Mouse (Mus musculus): ENCODE data around the gene Olfr745. TPM values are rescaled to one million over a fixed set of nuclear protein-coding genes. Genes with fewer than 3 reads are reported as not detected.

The Olfr745 gene
- total RNA-seq (2015), result not detected in 2 replicates
- total RNA-seq (2017), result not detected in 2 replicates

DNA sequence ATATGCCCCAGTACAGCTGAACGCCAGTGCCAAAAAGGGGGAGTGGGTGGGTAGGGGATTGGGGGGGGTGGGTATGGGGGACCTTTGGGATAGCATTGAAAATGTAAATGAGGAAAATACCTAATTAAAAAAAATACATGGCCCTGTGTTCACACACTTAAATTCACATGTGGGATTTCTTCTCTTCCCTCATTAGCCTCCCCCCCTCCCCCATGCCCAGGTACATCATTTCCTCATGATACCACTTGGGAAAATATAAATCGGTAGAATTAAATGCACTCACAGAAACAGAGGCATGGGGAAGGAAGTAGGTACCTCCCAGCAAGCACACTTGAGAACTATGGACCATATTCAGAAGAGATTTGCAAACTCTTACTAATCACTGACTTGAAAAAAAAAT, at the start of gene Olfr745:
Olfr745 (plus strand) TSS at position 301 of the 400 bp plus-strand sequence.
- ATAC-seq (ENCODE audit: poor library complexity, severe bottlenecking), result no peak

DNA sequence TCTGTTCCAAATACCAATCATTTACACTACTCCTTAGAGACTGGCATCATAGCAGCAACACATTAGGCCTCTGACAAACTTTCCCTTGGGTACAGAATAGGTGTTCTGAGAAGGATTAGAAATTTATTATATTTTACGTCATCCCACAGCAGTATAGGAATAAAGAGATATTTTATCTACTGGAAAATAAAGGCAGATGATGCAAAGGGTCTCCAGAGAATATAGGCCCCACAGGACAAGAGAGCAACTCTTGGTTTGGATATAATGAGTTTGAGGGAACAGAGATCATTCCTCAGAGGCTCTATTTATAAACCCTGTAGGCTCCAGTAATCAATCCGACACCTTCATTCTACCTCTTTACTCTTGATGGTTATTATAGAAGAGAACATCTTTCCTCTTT, 24.6 kb upstream of the Olfr745 start, which contains the start of gene Olfr744:
Olfr744 (plus strand) TSS at position 301 of the 400 bp plus-strand sequence.
- no peak for ATAC-seq (ENCODE audit: poor library complexity, severe bottlenecking)

DNA sequence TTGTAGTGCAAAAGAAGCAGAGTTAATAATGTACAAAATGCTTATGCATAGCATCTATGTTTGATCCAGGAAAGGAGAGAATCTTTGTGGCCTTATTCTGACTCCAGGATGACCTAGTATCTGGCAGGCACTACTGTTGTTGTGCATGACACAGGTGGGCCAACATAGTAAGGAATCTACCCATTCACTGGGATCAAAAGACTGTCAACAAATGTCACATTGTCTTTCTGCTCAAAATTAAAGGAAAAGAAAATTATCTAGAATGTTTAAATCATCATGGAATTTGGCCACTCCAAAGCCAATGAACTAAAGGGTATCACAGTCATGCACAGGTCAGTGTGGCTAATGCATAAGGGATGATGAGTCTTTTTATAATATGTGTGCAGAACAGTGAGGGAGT, 7.6 kb downstream of the Olfr745 start, which contains the start of gene Olfr746:
Olfr746 (plus strand) TSS at position 301 of the 400 bp plus-strand sequence.
- no peak for ATAC-seq (ENCODE audit: poor library complexity, severe bottlenecking)

DNA sequence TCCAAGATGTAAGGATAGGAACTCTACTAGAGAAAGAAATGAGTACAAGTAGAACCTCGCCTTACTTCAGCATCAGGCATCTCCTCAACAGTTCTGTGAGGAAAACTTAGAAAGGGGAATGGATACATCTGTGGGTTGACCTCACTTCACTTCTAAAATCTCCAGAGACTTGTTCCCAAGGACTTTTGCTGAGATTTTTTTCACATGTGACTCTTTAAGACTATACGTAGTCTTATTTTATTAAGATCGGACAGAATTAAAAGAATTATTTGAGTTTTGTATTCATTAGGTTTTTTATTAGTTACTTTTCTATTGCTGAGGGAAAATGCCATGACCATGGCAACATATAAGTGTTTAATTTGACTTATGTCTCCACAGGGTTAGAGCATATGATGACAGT, 53.9 kb downstream of the Olfr745 start, which contains the start of gene Olfr747:
Olfr747 (minus strand) TSS at position 101 of the 400 bp plus-strand sequence.
- no peak for ATAC-seq (ENCODE audit: poor library complexity, severe bottlenecking)

Other genes starting within 250 kb of the Olfr745 start
- gene Olfr738, start 231.8 kb upstream of the Olfr745 start, total RNA-seq (2015), result not detected in 2 replicates
- not detected in 2 replicates for gene Olfr738, start 231.8 kb upstream of the Olfr745 start, total RNA-seq (2017)
- gene Olfr739, start 220.8 kb upstream of the Olfr745 start, total RNA-seq (2015), result not detected in 2 replicates
- gene Olfr739, start 220.8 kb upstream of the Olfr745 start, total RNA-seq (2017), result not detected in 2 replicates
- gene Olfr740, start 193.8 kb upstream of the Olfr745 start, total RNA-seq (2015), result not detected in 2 replicates
- not detected in 2 replicates for gene Olfr740, start 193.8 kb upstream of the Olfr745 start, total RNA-seq (2017)
- not detected in 2 replicates for gene Olfr741, start 166.7 kb upstream of the Olfr745 start, total RNA-seq (2015)
- not detected in 2 replicates for gene Olfr741, start 166.7 kb upstream of the Olfr745 start, total RNA-seq (2017)
- not detected in 2 replicates for gene Olfr742, start 135.8 kb upstream of the Olfr745 start, total RNA-seq (2015)
- not detected in 2 replicates for gene Olfr742, start 135.8 kb upstream of the Olfr745 start, total RNA-seq (2017)
- not detected in 2 replicates for gene Olfr743, start 117.5 kb upstream of the Olfr745 start, total RNA-seq (2015)
- gene Olfr743, start 117.5 kb upstream of the Olfr745 start, total RNA-seq (2017), result not detected in 2 replicates
- not detected in 2 replicates for gene Olfr744, start 24.5 kb upstream of the Olfr745 start, total RNA-seq (2015)
- gene Olfr744, start 24.5 kb upstream of the Olfr745 start, total RNA-seq (2017), result not detected in 2 replicates
- not detected in 2 replicates for gene Olfr746, start 7.7 kb downstream of the Olfr745 start, total RNA-seq (2015)
- gene Olfr746, start 7.7 kb downstream of the Olfr745 start, total RNA-seq (2017), result not detected in 2 replicates
- not detected in 2 replicates for gene Olfr747, start 53.8 kb downstream of the Olfr745 start, total RNA-seq (2015)
- gene Olfr747, start 53.8 kb downstream of the Olfr745 start, total RNA-seq (2017), result not detected in 2 replicates
- gene Olfr748, start 68.0 kb downstream of the Olfr745 start, total RNA-seq (2015), result not detected in 2 replicates
- gene Olfr748, start 68.0 kb downstream of the Olfr745 start, total RNA-seq (2017), result not detected in 2 replicates
- not detected in 2 replicates for gene Olfr749, start 105.7 kb downstream of the Olfr745 start, total RNA-seq (2015)
- not detected in 2 replicates for gene Olfr749, start 105.7 kb downstream of the Olfr745 start, total RNA-seq (2017)
- 21.2 and 23.1 TPM in 2 replicates for gene Ttc5, start 146.1 kb downstream of the Olfr745 start, total RNA-seq (2015)
- 35.4 and 39.4 TPM in 2 replicates for gene Ttc5, start 146.1 kb downstream of the Olfr745 start, total RNA-seq (2017)
- gene Ccnb1ip1, start 168.3 kb downstream of the Olfr745 start, total RNA-seq (2015), result not detected in 2 replicates
- gene Ccnb1ip1, start 168.3 kb downstream of the Olfr745 start, total RNA-seq (2017), result not detected in 2 replicates
- gene Parp2, start 168.5 kb downstream of the Olfr745 start, total RNA-seq (2015), result 59.7 and 62.1 TPM in 2 replicates
- 53.6 and 78.7 TPM in 2 replicates for gene Parp2, start 168.5 kb downstream of the Olfr745 start, total RNA-seq (2017)
- 200 and 215 TPM in 2 replicates for gene Tep1, start 231.2 kb downstream of the Olfr745 start, total RNA-seq (2015)
- 131 and 161 TPM in 2 replicates for gene Tep1, start 231.2 kb downstream of the Olfr745 start, total RNA-seq (2017)

Measured in megakaryocyte, adult 5-6 weeks (primary cell).